Mouse (Mus musculus) c-Kit-negative CD71-positive TER-119-positive erythroid progenitor cells, embryonic 14.5 days (primary cell): ENCODE data around the gene Mgam.
"Not testable (repeated sequence)": the region's sequence is repeated elsewhere in the genome, so short reads cannot be mapped to it uniquely, and the experiment has no call there.

Experiments
- DNase-seq: peaks from one replicate; pipeline ENCODE4 v3.0.0-alpha.2; 2013; ENCODE audit warnings: low read depth, low spot score

The Mgam gene

GRCm38 (mm10) chr6:40628406-40629000 is at the start of gene Mgam:
TSS of gene Mgam (plus strand) at chr6:40628831.
- no peak for DNase-seq

DNA sequence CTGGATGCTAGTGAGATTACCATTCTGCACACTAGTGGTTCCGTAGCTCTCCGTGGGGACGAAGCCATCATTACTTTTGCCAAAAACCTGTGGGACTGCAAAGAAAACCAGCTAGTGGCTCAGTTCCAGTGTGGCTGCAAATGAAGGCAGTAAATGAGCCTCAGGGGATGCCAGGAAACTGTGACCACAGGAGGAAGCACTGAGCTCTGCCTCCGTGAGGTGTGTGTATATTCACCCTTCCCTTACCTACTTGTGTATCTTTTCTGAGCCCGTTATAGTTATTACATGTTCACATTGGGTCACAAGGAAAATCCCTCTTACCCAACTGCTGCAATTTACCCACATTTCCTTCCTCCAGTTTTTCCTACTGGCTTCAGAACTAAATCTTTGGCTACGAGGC is 44.3 kb upstream of the Mgam start:
- DNase-seq, result no peak

- DNase-seq, result no peak
These were observed 43.0 kb upstream of the Mgam start, which contains the start of gene Clec5a for GRCm38 (mm10) chr6:40585645-40586044. TSS of gene Clec5a (minus strand) at chr6:40585821.

DNA sequence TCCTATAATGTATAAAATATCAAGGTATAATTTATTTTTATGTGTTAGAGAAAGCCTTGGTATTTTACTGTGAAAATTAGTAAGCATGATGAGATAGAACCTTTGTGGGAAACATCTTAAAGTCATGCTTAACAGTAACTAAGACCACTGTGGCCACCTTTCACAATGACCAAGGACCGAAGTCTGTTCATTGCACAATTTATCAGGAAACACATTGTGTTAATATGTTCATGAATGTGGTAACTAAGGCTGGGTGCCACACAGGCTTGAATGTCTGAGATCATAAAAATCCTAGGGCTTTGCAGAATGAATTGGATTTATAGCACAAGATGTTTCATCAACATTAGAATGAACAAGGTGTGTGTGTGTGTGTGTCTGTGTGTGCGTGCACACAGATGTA is 40.3 kb upstream of the Mgam start:
- DNase-seq, result no peak

GRCm38 (mm10) chr6:40594804-40595550 is 33.7 kb upstream of the Mgam start:
- no peak for DNase-seq

- not testable (repeated sequence) for DNase-seq
These were observed 30.1 kb upstream of the Mgam start for GRCm38 (mm10) chr6:40598546-40598945.

GRCm38 (mm10) chr6:40607431-40607830 is 21.2 kb upstream of the Mgam start:
- DNase-seq, result no peak

GRCm38 (mm10) chr6:40610244-40610643 is 18.4 kb upstream of the Mgam start:
- no peak for DNase-seq

GRCm38 (mm10) chr6:40613260-40613852 is 15.3 kb upstream of the Mgam start, which contains the start of gene Tas2r138:
TSS of gene Tas2r138 (minus strand) at chr6:40613310.
- no peak for DNase-seq

DNA sequence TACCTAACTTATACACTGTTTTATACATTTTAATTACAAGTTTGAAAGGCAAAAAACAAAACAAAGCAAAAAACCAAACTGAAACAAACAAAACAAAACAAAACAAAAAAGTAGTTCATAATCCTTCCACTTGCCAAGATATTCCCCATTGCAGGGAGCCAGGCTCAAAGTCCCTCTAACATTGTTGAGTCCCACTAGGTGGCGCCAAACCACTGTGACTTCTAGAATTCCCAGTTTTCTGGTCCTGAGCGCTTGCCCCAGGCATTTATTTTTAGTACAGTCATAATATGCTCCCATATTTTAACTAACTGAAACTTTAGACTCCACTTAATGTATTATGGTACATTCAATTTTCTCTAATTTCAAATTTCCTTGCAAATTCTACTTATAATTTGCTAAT is 10.7 kb upstream of the Mgam start:
- DNase-seq, result peak; percentile 1

DNA sequence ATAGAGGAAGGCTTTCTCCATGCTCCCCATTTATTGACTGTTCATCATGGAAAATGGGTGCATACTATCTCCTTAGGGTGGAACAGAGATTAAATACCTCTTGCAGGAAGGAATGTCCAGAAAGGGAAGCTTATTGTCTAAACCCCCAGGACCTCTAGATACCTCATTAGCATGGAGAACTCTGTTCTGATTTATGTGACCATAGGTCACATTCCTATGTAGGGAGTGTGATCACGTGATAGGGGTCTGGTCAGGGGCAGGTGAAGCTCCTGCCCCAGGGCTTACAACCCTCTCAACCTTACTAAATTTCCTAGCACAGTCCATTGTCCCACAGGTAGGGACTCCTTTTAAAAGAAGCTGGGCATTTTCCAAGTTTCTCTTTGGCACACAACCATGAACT is 2.5 kb upstream of the Mgam start:
- DNase-seq, result no peak

- no peak for DNase-seq
These were observed 6.0 kb downstream of the Mgam start for GRCm38 (mm10) chr6:40634640-40635071.

GRCm38 (mm10) chr6:40635559-40635958 is 6.9 kb downstream of the Mgam start:
- no peak for DNase-seq

GRCm38 (mm10) chr6:40637755-40638154 is 9.1 kb downstream of the Mgam start:
- DNase-seq, result no peak

GRCm38 (mm10) chr6:40640710-40641538 is 12.3 kb downstream of the Mgam start:
- DNase-seq, result no peak

- DNase-seq, result no peak
These were observed 17.1 kb downstream of the Mgam start for GRCm38 (mm10) chr6:40645701-40646100.

DNA sequence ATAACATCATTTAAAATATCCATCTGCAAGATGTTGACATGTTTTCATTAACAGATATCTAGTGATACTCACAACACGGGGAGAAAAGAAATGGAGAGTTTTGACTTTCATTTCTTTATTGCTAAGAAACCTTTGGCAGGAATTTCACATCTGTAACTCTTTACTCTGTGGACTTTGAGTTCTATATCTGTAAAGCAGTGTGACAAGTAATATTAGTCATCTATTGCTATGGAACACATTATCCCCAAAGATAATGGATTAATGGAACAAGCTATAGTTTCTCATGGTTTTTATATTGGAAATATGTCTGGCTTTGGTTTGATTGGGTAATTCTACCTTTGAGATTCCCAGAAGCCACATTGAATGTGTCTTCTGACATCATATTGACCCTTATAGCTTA is 22.3 kb downstream of the Mgam start:
- no peak for DNase-seq

DNA sequence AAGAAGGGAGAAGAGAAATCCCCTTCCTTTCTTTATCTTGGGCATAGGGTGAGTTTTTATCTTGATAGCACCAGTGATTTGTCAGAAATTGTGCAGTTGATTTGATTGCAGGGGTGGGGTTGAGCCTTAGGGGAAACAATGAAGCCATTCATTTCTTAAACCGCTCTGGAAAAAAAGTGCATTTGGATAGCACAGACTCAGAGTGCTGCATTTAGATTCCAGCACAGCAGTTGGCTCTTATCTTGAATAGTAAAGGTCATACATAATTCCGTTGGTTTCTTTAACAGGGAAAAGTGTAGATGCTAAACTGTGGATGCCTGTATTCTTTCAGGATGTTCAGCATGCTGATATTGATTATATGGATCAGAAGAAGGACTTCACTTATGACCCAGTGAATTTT is 32.3 kb downstream of the Mgam start:
- DNase-seq, result no peak

- no peak for DNase-seq
These were observed 60.5 kb downstream of the Mgam start for GRCm38 (mm10) chr6:40689180-40689579.

DNA sequence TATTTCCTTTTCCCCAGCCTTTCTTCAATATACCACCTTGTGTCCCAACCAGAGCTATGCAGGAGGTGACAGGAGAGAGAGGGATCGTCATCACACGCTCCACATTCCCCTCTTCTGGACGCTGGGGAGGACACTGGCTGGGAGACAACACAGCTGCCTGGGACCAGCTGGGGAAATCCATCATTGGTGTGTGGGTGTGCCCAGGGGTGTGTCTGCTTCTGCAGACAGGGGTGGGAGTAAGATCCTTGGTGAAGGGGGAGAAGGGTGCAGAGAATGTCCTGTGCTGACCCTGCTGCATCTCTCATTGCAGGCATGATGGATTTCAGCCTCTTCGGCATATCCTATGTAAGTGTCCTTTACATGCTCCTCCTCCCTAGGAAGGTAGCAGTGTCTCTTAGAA is 63.4 kb downstream of the Mgam start:
- DNase-seq, result not testable (repeated sequence)

DNA sequence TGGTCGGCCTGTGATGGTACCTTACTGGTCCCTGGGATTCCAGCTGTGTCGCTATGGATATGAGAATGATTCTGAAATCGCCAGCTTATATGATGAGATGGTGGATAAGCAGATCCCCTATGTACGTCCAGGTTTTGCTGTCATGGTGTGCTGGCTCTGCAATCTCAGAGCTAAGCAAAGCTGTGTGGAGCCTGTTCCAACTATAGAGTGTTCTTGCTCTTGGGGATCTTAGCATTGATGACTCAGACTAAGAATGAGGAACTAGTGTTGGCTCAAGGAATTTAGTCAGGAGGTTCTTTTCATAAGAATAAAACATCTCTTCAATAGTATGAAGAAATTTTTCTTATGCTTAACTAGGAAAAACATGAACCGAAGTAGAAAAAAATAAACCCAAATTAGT is 84.9 kb downstream of the Mgam start:
- not testable (repeated sequence) for DNase-seq

DNA sequence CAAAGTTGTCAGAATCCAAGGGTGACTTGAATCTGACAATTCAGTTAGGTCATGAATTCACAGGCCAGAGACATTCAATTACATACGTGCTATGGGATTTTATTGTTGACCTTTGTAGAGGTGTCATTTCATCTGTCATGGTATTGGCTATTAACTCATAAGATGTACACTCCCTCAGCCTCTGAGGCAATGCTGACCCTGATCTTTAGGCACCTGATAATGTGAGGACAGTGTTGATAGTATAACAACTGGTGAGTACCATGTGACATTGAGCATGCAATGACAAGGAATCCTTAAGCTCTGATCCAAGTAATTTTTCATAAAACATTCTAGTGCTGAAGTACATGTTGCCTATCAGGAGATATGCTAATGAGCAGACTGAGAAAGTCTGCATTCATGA is 87.1 kb downstream of the Mgam start:
- DNase-seq, result no peak
